Mouse (Mus musculus): Measurements from ENCODE around the gene Serpina3m.
"Not testable (repeated sequence)": the region's sequence is repeated elsewhere in the genome, so short reads cannot be mapped to it uniquely, and the experiment has no call there.

- not testable (repeated sequence) for TF ChIP-seq CTCF (IDR thresholded peaks at IDR 0.05; ENCODE audit: borderline replicate concordance, control insufficient read depth, extremely low read depth, insufficient read depth, low read length, poor library complexity); POLR2A (IDR thresholded peaks at IDR 0.05; ENCODE audit: control insufficient read depth, extremely low read depth, insufficient read depth, low read length, poor library complexity)
Observed at GRCm38 (mm10) chr12:104351812-104352211, 13.5 kb downstream of the Serpina3m start.

All from thymus, adult 2 months (tissue).